Mouse (Mus musculus) kidney, postnatal 10 days (tissue): ENCODE data around the gene Traip.
A peak's percentile ranks its signal among the peaks of the same experiment; 100 is the strongest.

Experiments
- DNase-seq: peaks from one replicate; pipeline ENCODE4 v3.0.0; 2021; ENCODE audit warnings: mixed read lengths

Traip gene

DNA sequence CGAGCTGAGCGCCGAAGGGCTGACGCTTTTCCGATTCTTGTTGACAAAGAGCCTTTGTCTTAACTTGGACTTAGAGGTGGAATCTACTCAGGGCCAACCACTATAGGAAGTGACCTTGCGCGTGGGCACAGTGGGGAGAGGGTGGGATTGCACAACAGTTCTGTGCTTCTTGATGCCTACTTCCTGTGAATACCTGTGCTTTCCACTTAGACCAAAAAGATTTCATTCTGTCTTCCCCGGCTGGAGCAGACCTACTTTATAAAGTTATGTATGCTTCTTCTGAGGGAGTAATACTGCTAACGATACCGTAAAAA, at the start of gene Traip:
Gene Traip, plus strand, starts transcription at position 215 of the 314 bp plus-strand sequence.
- DNase-seq: no peak

DNA sequence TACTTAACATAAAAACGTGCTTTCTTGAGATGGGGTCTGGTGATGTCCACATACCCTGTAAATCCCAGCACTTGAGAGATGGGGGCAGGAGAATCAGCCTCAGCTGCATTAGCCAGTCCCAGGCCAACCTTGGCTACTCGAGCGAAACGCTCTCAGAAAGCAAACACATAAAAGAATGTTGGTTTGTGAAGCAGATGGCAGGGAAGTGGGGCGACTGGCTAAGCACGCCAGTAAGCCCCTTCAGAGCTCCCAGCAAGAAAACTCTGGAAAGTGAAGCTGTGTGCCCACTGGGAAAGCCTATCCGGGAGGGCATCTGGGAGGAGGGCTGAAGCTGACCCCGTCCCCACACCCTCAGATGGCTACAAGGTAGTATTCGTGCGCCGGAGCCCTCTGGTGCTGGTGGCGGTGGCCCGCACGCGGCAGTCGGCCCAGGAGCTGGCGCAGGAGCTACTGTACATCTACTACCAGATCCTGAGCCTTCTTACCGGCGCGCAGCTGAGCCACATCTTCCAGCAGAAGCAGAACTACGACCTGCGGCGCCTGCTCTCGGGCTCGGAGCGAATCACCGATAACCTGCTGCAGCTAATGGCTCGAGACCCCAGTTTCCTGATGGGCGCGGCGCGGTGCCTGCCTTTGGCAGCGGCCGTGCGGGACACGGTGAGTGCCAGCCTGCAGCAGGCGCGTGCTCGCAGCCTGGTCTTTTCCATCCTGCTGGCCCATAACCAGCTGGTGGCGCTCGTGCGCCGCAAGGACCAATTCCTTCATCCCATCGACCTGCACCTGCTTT, 48.9 kb upstream of the Traip start:
- peak; percentile 80 for DNase-seq

DNA sequence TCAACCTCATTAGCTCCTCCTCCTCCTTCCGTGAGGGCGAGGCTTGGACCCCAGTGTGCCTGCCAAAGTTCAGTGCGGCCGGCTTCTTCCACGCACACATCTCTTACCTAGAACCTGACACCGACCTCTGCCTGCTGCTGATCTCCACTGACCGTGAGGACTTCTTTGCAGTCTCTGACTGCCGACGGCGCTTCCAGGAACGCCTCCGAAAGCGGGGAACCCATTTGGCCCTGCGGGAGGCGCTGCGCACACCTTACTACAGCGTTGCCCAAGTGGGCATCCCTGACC, 48.4 kb upstream of the Traip start:
- DNase-seq: no peak

DNA sequence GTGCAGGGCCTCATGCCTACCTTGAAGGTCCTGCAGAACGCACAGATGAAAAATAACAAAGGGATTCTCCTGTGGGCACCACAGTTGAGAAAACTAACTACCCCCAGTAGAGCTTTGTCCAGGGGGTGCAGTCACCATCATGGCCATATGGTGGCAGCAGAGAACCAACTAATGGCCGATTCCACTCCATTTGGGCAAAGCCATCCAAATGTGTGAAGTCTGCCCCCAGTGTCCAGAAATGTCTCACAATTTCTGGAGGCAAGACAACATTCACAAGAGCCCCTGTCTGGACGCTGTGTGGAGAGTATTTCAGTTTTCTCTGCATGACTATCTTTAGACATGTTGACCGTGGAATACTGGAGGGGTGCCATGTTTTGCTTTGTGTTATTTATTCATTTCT, 45.2 kb upstream of the Traip start:
- DNase-seq: peak; percentile 92

DNA sequence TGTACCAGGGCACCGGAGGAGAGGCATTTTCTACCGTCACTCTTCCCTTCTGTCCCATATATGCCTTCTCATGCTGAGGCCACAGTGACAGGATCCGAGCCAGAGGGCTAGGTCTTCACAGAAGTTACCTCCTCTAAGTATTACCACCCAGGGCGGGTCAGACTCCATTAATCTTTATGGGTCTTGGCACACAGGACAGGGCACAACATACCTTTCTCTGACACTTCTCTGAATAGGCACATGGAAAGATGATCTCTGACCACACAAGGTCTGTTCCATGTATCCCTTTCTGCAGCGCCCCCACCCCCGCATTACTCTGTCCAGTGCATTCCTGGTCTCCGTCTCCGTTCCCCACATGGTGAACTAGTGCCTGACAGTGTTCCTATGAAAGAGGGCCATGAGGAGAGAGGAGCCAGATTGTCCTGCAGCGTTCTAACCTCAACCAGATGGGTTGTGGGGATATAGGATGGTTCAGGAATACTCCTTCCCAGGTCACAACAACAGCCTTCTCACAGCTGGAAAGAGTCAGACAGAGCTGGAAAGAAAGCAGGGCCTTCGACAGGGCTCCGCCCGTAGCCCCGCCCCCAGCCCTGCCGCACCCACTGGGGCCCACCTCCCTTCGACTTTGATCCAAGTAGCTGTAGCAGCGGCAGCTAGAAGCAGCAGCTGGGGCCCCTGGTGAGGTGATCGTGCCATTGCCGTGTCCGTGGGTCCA, 43.5 kb upstream of the Traip start, which contains the start of gene Mst1r:
Gene Mst1r, plus strand, starts transcription at position 622 of the 715 bp plus-strand sequence.
- peak; percentile 90 for DNase-seq

DNA sequence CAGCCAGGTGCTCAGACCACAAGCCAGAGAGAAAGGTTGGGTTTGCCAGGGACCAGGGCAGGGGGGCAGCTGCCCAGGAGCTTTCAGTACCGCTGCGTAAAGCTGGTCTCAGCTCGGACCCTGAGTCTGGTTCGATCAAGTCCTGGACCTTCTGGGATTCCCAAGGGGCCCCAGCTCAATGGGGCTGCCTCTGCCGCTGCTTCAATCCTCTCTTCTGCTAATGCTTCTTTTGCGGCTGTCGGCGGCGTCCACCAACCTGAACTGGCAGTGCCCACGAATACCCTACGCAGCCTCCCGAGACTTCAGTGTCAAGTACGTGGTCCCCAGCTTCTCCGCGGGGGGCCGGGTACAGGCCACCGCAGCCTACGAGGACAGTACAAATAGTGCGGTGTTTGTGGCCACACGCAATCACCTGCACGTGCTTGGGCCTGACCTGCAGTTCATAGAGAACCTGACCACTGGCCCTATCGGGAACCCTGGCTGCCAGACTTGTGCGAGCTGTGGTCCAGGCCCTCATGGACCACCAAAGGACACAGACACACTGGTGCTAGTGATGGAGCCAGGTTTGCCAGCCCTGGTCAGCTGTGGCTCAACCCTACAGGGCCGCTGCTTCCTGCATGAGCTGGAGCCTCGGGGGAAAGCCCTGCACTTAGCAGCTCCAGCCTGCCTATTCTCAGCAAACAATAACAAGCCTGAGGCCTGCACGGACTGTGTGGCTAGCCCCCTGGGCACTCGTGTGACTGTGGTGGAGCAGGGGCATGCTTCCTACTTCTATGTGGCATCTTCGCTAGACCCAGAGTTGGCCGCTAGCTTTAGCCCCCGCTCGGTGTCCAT, 42.8 kb upstream of the Traip start:
- no peak for DNase-seq

DNA sequence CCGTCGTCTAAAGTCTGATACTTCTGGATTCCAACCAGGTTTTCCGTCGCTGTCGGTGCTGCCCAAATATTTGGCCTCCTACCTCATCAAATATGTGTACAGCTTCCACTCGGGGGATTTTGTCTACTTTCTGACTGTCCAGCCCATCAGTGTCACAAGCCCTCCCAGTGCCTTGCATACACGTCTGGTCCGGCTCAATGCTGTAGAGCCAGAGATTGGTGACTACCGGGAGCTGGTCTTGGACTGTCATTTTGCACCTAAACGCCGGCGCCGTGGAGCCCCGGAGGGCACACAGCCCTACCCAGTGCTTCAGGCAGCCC, 42.2 kb upstream of the Traip start:
- no peak for DNase-seq

DNA sequence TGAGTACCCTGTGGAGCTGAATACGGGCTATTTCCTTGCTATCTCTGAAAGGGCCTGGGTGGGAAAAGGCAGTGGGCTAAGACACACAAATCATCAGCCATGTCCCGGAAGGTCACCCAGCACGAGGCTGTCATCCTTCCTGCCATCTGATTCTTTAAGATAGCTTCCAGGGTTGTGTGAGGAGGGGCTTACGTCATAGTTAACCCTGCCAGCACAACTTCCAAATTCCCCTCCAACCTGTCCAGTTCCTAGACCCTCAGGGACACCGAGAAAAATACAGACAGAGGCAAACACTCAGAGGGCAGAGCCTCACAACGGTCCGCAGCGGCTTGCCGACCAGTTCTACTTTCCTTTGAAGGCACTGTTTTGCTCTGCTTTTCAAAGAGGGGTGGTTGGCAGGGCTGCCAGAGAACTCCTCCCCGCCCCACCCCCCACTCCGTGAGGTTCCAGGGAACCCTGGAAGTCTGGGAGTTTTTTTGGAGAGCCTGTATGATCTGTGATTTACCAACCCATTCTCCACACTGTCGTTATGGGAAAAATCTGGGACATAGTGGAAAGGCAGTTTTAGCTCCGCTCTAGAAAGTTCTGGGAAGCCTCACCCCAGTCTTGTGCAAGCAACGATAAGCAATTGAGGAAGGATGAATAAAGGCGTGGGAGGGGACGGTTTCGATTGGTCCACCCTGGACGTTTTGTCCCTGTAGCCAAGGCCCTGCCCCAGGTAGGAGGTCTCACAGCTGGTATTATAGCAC, 41.4 kb upstream of the Traip start:
- no peak for DNase-seq

DNA sequence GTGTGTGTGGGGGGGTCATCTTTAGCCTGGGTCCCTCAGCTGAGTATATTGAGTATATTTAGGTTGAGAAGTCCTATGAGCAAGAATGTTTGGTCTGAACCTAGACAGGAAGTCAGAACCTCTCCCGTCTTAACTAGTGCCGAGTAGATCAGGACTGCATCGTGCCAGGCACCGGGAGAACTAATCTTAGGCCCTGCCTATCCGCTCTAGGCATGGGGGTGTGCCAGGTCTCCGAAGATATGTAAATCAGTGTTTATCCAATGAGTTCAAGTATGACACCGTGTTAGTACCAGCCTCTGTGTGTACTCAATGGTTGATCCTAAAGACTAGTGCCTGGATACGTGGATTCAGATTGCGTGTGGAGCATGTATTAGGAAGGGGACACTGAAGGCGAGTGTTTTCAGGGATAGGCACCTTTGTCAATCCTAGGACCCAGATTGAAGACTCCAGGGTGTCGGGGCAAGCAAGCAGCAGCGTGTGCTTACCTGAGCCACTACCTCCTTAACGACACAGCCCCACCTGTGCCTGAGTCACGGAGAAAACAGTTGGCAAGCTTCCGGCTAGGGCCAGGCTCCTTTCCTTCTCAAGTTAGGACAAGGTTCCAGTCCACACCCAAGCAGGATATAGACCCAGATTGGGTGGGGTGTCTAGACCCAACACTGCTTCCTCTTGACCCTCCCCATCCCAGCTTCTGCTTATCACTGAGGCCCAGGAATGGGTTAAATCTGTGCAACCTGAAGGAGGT, 39.7 kb upstream of the Traip start:
- DNase-seq: no peak

DNA sequence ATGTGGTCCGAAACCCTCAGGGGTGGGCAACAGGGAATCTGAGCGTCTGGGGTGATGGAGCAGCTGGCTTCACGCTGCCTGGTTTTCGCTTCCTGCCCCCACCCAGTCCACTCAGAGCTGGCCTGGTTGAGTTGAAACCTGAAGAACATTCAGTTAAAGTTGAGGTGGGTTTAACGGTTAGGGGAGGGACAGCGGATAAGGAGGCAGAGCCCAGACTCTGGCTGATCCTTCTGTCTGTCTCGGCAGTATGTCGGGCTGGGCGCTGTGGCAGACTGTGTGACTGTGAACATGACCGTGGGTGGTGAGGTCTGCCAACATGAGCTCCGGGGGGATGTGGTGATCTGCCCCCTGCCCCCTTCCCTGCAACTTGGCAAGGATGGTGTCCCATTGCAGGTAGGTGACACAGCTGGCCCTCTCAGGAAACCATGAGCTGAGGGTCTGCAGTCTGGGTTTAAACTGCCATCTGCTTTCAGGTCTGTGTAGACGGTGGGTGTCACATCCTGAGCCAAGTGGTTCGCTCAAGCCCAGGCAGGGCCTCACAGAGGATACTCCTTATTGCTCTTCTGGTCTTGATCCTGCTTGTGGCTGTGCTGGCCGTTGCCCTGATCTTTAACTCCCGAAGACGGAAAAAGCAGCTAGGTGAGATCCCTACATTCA, 35.0 kb upstream of the Traip start:
- DNase-seq: no peak

DNA sequence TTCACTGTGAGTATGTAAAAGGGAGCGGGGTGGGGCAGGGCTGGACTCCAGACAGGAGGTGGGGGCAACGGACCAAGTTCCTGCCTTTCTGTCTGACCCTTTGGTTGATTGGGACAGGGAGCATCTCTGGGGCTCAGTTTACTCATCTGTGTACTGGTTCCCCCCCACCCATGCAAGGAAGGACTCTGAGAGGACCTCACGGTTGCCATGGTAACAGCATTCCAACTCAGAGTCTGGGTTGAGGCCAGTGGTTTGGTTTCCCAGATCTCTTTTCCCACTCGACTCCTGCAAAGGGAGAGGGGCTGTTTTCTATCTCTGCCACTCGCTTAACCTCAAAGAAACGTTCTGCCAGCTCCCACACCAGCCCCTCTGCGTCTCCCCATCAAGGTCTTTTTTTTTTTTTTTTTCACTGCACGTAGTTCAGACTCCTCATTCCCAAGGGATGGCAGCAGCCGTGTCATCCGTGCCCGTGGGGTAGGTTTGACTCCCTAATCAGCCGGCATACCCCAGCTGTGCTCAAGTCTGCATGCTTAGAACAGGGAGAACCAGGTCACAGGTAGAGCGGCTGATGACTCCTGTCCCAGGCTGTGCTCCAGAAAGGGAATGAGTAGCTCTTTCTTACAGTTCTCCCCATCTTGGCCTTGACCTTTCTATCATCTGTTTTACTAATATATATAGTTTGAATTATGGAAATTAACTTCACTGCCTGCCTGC, 31.9 kb upstream of the Traip start:
- peak; percentile 37 for DNase-seq

DNA sequence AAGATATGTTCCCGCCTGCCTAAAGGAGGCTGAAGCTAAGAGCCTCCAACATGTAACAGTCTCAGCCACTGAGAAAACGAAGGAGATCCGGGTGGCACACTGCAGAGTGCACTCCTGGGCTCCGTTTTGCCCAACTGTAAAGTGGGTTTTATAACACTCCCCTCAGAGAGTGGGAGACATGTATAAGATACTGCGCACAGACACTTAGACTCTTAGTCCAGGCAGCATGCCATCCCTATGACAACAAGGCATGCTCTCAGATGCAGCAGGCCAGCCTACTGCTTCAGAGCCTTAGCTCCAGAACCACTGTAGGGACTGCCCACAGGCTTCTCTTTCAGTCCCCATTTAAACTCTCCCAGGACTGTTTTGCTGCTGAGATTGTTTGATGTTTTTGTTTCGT, 31.1 kb upstream of the Traip start:
- no peak for DNase-seq

DNA sequence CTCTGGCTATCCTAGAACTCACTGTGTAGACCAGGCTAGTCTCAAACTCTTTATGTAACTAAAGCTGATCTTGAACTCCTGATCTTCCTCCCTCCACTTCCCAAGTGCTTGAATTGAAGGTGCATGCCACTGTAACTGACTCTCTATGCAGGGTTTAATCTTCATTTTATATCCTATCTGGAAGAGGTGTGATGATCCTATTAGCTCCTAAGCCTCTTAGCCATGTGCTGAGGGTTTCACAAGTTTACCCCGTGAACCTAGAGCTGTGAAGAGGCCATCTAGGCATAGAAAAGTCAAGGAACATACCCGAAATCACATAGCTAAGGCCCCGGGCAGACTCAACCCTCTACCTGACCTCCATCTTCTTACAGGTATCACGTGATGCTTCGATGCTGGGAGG, 30.5 kb upstream of the Traip start:
- no peak for DNase-seq

DNA sequence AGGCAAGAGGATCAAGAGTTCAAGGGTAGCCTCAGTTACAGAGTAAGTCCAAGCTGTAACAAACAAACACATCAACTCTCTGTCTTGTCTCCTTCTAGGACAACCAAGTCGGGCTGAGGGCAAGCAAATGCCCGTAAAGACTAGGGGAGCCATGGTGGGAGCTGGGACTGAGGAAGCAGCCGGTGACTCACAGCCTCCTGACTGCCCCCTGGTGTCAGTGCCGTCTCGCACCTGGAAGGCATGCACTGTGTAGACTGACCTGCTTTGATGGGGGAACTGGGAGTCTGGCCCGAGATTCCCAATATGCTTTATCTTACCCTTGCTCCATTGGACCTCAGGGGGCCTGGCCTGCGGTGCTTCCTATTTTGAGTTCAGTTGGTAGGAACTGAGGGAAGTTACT, 26.9 kb upstream of the Traip start:
- DNase-seq: peak; percentile 75

DNA sequence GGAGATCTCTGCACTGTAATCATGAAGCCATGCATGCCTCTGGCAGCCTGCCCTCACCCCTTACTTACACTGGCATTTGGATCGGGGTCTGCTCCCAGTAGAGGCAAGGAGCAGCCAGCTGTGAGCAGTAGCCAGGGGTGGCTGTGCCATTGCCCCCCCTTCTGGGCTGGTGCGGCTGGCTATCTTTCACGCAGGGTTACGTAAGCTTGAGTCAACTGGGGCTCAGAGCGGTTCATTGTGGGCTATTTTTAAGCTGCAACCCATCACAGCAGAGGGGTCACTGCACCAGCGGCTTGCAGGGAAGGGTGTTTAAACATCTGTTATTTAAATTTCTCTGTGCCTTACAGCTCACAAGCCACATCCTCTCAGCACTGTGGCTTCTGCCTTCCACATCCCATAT, 26.0 kb upstream of the Traip start:
- peak; percentile 24 for DNase-seq

DNA sequence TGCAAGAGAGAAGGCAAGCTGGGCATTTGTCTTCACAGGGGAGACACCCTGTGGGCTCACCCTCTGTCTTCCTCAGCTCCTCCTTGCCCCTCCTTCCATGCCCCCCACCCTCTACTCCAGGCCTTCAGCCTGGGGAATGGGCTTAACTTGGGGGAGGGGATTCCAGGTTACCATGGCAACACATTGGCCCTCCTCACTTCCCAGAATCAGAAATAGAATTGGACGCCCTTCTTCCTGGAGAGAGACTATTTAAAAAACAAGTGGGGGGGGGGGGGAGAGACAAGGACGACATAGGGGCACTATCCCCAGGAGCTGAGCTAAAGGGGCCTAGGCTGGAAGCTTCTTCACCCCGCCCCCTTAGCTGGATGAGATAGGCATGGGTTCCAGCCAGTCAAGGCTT, 24.7 kb upstream of the Traip start:
- no peak for DNase-seq

DNA sequence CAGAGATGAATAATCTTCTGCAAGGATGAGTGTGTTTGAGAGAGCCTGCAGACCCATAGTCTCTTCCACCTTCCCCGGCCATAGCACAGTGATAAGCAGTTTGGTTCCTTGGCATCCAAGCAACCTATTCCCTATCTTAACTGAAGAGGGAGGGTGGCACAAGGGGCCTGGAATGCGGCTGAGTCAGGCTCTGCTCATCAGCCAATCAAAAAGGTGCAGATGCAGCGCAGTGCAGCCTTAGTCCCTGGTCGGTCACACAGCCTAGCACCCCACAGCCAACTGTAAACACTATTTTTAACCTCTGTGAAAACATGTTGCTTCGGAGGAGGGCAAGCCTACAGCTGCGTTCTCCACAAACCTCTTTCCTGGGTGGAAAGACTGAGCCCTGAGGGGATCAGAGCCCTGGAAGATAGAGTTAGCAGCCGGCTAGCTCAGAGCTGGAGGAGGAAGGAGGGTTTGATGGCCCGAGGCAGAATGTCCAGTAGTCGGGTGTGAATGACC, 23.0 kb upstream of the Traip start:
- DNase-seq: no peak

DNA sequence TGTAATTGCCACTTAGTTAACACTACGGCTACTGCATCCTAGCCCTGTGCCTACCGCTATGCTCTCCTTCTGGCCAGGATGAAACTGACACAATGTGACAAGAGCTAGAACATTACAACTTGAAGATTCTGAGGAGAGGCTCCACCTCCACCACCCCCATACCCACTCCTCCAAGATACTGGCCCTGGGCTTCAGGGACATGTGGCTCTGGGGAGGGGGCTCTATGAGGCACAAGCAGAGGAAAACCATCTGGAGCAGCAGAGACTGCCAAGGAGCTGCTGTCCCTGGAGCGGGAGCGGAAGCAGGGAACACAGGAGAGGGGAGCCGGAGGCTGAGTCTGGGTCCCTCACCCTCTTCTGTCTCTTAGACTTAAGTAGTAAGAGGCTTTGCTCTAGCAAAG, 22.2 kb upstream of the Traip start:
- DNase-seq: peak; percentile 38

DNA sequence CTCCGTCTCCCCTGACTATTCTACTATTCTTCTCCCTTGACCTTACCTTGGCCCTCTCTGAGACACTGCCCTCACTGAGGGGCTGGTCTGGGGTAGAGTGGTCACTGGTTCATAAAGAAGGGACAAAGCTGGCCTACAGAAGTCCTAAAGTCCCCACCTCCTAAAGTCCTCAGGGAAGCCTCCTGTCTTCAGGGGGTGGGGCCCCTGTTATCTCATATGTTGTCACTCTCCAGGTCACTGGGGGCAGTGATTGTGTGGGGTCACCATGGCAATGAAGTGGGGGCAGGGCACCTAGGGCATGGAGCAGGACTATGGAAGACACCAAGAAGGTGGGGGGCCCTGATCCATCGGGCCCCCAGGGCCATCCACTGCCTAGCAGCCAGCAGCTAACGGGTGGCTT, 21.8 kb upstream of the Traip start, which contains the start of gene Actl11:
Gene Actl11, plus strand, starts transcription at position 301 of the 400 bp plus-strand sequence.
- no peak for DNase-seq

DNA sequence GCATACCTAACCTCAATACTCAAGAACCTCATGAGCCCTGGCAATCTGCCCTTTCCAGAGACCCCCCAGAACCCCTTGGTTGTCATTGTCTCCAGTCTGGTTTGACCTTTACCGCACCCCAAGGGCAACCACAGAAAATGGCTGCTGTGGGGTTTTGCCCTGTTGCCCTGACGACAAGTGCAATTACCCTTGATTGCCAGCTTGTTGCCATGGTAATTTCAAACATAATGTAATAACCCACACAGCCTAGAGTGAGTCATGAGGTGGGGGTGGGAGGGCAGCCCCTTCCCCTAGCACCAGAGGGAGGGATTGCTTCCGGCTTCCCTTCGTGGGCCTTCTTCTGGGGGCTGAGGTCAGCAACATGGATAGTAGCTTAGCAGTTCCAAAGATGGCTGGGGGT, 17.7 kb upstream of the Traip start:
- DNase-seq: no peak

DNA sequence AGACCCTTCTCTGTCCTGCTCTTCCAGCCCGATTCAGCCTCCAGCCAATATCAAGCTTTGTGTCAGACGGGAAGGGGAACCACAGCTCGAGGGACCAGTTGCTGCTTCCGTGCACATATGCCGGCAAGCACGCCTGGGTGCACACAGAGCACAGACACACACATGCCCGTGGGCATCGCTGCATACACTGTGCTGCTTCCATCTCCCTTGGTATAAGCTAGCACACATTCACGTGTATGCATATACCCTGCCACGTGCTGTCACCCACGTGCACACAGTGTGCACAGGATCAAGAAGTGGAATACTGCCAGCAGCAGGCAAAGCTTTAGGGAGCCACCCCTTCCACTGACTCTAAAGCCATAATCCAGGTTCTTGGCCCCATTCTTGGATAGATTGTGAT, 15.8 kb upstream of the Traip start:
- DNase-seq: no peak
